Mouse (Mus musculus): ENCODE data around the gene Chd2.
A peak's percentile ranks its signal among the peaks of the same experiment; 100 is the strongest.
"Not testable (repeated sequence)": the region's sequence is repeated elsewhere in the genome, so short reads cannot be mapped to it uniquely, and the experiment has no call there.

Chd2 gene

GRCm38 (mm10) chr7:73540202-73541078, 1.2 kb downstream of the Chd2 start:
- DNase-seq (ENCODE audit: low read depth, low spot score): no peak

- peak; percentile 60 for DNase-seq (ENCODE audit: low read depth, low spot score)
Observed at GRCm38 (mm10) chr7:73539116-73539682, 2.4 kb downstream of the Chd2 start.

DNA sequence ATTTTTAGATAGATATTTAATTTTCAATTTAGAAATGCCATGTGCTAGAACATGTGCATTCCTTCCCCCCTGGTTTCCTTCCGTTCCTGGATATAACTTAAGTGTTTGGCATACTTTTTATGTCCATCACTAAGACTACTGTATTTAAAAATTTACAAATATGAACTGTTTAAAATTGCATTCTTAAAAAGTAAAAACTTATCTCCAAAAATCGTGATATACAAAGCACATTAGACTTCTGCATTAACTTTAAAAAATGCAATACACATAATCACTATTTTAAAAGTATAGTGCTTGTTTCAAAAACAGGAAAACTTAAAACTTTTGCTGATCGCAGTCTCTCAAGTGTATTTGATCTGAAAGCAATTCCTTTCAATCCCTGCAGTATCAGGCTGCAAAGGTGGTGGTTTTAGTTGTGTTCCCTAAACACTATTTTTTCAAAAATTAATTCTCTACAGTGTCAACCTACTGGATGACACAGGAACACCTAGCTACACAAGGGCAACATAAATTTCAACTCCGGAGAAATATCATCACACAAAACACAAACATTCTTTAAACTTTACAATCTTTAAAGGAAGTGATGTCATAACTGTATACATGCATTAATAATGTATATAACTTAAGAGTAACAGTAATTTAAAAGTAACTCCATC, 3.1 kb downstream of the Chd2 start:
- DNase-seq (ENCODE audit: low read depth, low spot score): no peak

DNA sequence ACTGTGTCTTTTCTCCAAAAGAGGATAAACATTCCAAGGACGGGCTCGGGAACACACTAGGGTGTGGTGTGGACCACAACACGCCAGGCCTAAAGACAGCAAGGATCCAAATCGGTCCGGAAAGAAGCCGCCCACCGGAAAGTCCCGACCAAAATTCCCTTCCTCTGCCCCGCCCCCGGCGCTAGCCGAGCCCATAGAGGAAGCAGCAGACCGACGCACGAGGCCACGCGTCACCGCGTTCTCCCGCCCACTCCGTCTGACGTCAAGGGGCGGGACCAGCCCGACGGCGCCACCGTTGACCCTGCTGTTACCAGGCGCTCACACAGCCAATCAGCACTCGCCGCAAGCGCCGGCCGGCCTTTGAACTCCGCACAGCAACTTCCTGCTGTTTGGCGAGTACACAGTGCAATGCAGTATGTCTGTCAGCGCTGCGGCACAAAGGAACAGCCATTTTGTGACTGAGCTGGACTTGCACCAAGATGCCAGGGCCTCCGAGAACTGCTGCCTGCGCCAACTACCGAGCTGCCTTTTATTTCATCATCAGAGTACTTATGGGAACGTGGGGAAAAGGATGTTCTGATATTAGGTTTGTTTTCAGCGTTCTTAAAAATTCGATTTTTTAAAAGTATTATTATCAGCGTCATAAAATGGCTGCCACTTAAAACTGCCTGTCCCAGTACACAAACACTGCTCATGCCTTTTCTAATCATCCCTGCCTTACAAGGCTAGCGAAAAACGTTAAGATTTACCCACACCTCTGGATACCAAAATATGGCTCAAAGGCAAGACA, 3.8 kb downstream of the Chd2 start:
- DNase-seq (ENCODE audit: low read depth, low spot score): peak; percentile 99

GRCm38 (mm10) chr7:73537228-73537627, 4.4 kb downstream of the Chd2 start:
- DNase-seq (ENCODE audit: low read depth, low spot score): no peak

- DNase-seq (ENCODE audit: low read depth, low spot score): no peak
Observed at GRCm38 (mm10) chr7:73536579-73536978, 5.1 kb downstream of the Chd2 start.

DNA sequence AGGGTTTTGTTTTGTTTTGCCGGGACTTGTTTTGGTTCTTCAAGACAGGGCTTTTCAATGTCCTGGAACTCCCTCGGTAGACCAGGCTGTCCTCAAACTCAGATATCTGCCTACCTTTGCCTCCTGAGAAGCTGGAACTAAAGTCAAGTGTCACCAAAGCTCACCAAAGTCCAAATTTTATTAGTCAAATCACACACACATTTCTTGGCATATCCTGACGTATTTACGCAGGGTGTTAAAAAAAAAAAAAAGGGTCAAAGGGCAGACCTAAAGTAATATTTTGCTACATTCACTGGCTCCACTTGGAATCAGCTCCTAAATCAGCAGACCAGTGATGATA, 5.8 kb downstream of the Chd2 start:
- no peak for DNase-seq (ENCODE audit: low read depth, low spot score)

- DNase-seq (ENCODE audit: low read depth, low spot score): peak; percentile 83
Observed at GRCm38 (mm10) chr7:73534937-73535860, 6.4 kb downstream of the Chd2 start.

- DNase-seq (ENCODE audit: low read depth, low spot score): no peak
Observed at GRCm38 (mm10) chr7:73533457-73533856, 8.2 kb downstream of the Chd2 start.

DNA sequence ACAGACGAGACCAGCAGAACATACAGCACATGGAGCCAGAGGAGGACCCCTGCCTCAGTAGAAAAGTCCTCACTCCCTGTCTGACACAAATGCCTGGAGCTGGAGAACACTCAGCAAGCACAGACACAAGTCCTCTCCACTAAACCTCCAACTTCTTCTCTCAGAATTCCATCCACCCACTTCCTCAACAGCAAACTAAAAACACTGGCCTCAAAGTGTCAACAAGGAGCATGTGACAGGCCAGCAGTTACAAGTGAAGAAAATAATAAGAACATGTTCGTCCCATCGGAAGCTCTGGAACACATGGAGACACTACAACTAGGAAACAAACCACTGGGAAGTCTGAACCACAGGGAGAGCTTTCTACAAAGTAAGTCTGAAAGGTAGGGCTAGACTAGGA, 8.7 kb downstream of the Chd2 start:
- no peak for DNase-seq (ENCODE audit: low read depth, low spot score)

- DNase-seq (ENCODE audit: low read depth, low spot score): no peak
Observed at GRCm38 (mm10) chr7:73532139-73532538, 9.5 kb downstream of the Chd2 start.

DNA sequence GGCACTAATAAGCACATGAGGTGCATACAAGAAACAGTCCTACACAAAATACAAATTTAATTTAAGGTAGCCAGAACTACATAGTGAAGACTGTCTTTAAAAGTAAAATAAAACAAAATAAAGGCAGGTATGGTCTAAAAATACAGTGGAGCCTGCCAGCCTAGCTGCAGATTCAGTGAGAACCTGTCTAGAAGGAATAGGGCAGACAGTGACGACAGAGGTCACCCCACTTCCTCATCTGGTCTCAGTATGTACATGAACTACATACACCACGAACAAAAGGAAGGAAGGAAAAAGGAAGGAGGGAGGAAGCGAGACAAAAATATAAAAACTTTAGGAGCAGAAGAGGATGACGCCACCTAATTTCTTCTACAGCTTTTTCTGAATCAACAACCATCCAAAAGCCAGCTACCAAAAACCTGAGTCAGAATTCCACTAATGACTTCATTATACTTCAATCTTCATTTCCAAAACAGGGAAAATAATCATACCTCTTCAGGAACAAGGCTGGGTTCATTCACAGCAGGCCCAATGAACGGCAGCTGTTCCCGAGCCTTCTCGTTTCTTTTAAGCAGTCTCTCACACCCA, 10.0 kb downstream of the Chd2 start:
- DNase-seq (ENCODE audit: low read depth, low spot score): no peak

- DNase-seq (ENCODE audit: low read depth, low spot score): no peak
Observed at GRCm38 (mm10) chr7:73530846-73531245, 10.8 kb downstream of the Chd2 start.

GRCm38 (mm10) chr7:73530164-73530563, 11.5 kb downstream of the Chd2 start:
- no peak for DNase-seq (ENCODE audit: low read depth, low spot score)

DNA sequence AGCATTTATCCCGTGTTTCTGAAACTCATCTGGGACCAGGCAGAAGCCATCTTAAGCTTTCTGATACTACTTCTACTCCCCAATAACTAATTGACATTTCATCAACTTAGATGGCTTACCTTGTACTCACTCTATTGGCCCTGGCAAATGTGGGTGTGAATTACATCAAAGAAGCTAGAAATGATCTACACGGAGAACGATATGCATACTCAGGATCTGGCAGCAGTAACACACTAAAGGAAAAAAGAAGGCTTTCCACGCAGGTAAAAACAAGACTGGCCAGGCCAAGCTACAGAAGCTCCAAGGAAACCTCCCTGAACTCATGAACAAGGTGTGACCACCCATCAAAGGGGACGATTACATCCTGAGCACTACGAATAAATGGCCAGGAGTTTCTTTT, 12.4 kb downstream of the Chd2 start:
- no peak for DNase-seq (ENCODE audit: low read depth, low spot score)

DNA sequence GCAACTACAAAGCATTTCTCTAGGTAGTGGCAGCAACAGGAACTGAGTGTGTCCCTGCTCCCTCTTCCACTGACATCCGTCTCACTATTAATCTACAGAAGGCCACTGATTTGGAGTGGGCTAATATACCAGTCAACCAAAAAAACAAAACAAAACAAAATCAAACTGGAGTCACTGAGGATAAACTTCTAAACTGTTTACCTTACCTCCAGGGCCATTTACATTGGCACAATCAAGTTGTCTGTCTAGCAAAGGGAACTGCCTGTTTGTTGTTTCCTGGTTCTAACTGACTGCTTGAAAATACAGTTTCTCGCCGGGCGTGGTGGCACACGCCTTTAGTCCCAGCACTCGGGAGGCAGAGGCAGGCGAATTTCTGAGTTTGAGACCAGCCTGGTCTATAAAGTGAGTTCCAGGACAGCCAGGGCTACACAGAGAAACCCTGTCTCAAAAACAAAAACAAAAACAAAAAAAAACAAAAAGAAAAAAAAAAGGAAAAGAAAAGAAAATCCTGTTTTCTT, 13.2 kb downstream of the Chd2 start:
- not testable (repeated sequence) for DNase-seq (ENCODE audit: low read depth, low spot score)

DNA sequence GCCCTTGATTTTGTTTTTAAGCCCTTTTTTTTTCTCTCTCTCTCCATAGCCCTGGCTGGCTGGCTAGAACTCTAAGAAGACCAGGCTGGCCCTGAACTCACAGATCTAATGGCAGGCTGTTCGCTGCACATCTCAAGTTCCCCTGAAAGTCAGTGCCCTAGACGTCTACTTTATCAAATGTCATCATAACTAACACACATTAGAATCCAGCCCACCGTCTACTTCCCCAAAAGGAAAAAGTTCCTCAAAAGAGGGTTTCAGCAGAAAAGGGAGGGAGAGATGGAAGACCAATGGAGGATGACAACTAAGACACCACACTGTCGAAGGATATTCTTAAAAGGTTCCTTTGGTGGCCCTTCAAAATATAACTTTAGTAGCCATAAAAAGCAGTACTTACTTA, 14.4 kb downstream of the Chd2 start:
- DNase-seq (ENCODE audit: low read depth, low spot score): no peak

DNA sequence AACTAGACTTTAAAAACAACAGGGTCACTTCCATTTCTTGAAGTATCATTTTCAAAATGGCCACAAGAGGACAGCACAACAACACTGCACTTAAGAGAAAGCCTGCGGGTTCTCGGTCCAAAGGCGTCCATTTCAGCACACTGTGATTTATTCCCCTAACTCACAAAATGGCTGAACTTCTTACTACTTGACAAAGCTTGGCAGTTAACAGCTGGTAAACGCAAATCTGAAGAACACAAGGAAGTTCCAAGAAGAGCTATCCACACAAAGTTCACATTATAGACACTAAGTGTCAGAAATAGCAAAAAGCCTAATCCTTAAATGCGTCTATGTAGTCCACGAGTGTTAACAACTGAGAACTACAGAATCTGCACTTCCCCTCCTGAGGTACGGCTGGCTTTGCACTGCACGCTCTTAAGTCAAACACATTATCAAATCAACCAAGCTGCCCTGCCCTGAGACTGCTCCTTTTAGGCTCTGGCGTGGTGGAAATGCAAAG, 17.1 kb downstream of the Chd2 start:
- DNase-seq (ENCODE audit: low read depth, low spot score): peak; percentile 94

DNA sequence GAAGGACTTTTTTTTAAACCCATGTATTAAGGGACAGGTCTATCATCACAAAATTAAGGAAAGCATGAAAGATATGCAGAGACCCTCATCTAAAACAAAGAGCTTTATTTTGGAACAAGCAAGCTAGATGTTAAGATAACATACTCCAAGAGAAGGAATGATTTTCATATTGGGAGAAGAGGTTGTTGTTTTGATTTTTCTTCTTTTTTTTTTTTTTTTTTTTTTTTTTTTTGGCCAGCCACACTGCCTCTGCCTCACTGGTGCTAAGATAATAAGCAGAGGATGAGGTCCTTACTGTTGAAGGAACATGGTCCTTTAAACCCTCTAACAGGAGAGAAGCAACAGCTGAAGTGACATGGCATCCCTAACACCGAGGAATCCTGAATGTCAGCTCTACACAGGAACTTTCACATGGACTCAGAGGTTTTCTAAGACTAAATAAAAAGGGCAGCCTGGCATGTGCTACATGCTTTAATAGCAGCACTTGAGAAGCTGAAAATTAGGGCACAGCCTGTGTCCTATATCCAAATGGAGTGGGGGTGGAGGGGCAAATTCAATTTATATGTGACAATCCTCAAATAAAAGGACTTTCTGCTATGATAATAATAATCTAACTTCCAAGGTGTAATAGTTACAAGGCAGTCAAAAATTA, 17.9 kb downstream of the Chd2 start:
- no peak for DNase-seq (ENCODE audit: low read depth, low spot score)

DNA sequence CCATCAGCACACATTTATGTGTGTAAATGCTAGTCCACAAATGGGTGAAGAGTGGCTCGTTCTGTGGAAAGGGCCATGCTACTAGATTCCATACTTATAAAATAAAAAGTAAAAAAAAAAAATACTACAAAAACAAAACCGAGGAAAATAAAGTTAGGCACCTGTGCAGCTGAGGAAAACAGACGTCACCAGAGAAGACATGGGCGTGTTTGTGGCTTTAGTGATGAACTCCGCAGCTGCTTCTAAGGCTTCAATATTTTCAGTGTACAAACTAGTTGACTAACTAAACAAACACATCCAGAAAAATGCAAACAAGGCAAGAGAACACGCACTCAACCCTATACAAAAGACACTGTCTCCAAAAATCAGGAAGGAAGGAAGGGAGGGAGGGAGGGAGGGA, 18.4 kb downstream of the Chd2 start:
- no peak for DNase-seq (ENCODE audit: low read depth, low spot score)

Data from R1 (cell line).